Mouse (Mus musculus) brain, adult 10 weeks (tissue): ENCODE data around the gene Tmem158. TPM values are rescaled to one million over a fixed set of nuclear protein-coding genes. Genes with fewer than 3 reads are reported as not detected.

Experiments used
- polyA plus RNA-seq: library from polyadenylated mRNA; stranded (reverse); fragments of 350-450 nt; fragmentation: Illumina TruSeq; extraction: RNeasy Lipid Tissue Mini Kit (QIAGEN cat#74804); gene quantifications from one replicate; pipeline ENCODE4 v1.2.3, GENCODE M21; 2015; ENCODE audit warnings: low read depth, low replicate concordance

Gene Tmem158
- 48.5 TPM for polyA plus RNA-seq

DNA sequence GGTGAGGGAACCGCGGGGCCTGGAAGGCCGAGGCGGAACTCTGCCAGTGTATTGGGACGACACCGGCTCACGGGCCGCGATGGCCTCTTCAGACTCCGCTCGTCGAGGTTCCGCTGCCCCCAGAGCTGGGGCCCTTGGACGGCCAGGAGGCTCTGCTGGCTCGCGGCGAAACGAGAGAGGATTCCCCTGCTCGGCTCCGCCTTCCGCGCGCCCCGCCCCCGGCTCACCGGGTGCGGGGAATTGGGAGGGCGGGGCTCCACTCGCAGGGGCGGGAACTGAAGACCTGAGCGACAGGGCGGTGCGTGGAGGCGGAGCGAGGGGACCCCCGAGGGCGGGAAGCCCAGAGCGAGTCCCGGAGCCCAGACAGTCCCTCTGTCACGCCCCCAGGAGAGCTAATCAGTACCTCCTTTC is at the start of gene Tmem158:
TSS of gene Tmem158 (minus strand) at position 154 of the 411 bp plus-strand sequence.

DNA sequence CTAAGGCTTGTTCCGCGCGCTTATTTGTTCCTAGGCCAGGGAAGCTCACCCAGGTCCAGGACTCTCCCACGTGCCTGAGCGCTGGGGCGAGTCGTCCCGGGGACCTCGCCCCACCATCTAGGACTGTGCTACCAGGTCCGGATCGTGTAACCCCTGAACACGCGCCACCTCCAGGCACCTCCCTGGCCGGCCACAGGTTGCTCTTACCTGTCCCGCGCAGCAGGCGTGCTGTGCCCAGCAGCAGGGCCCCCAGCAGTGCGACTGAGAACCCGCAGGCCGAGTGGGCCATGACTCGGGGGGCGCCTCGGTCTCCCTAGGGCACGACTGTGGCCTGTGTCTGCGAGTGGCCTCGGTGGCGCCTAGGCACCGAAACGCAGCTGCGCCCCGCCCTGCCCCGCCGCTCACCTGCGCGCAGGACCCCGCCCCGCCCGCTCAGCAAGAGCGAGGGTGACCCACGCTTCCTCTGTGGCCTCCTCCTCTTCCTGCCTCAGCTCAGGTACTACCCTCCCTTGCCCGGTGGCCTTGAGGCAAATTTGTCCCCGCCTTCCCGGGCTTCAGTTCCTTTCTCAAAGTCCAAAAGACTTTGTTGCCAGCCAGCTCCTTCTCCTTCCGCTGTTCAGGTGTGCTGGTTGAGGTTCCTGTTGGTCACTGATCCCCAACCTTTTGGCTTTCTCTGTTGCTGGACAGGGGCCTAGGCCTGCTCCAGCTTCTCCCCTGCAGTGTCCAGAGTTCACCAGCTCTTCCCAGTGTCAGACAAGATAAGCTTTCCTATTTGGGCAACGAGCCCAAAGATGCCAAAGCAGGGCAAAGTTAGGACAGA is 44.7 kb downstream of the Tmem158 start, which contains the start of gene Cdcp1:
TSS of gene Cdcp1 (minus strand) at position 418 of the 820 bp plus-strand sequence.

Other genes with a start within 250 kb of the Tmem158 start
- gene Tmem42, start 239.4 kb downstream of the Tmem158 start, polyA plus RNA-seq = 34.5 TPM
- gene Tgm4, start 226.0 kb downstream of the Tmem158 start, polyA plus RNA-seq = 0.59 TPM
- gene Zdhhc3, start 147.6 kb downstream of the Tmem158 start, polyA plus RNA-seq = 58.8 TPM
- gene Exosc7, start 147.5 kb downstream of the Tmem158 start, polyA plus RNA-seq = 43.0 TPM
- gene Clec3b, start 109.8 kb downstream of the Tmem158 start, polyA plus RNA-seq = 4.0 TPM
- 0.36 TPM for gene Cdcp1, start 44.7 kb downstream of the Tmem158 start, polyA plus RNA-seq
- 884 TPM for gene Lars2, start 106.2 kb upstream of the Tmem158 start, polyA plus RNA-seq
- gene Limd1, start 217.9 kb upstream of the Tmem158 start, polyA plus RNA-seq = 7.9 TPM